Mouse (Mus musculus) kidney, postnatal 0 days (tissue): Measurements from ENCODE around the gene Syt6. TPM values are rescaled to one million over a fixed set of nuclear protein-coding genes. Genes with fewer than 3 reads are reported as not detected.

Source experiments
- ATAC-seq: fragments of 200-750 bp; cut with Nextera tagmentation; replicated peaks from 2 replicates; pipeline ENCODE4 v1.8.0; 2017; ENCODE audit warnings: low read depth, moderate number of reproducible peaks, moderate TSS enrichment, moderate library complexity; ENCODE audit not compliant: low FRiP score
- DNase-seq: peaks from one replicate; pipeline ENCODE4 v3.0.0-alpha.2; 2016; ENCODE audit warnings: low spot score
- H3K27ac ChIP-seq: fragments of 300-500 bp; sonication (generic); 2 replicates; pipeline ENCODE4 v1.5.1; 2014; ENCODE audit warnings: mild to moderate bottlenecking
- H3K27me3 ChIP-seq: fragments of 300-500 bp; sonication (generic); 2 replicates; pipeline ENCODE4 v1.6.1; 2014; ENCODE audit warnings: low read length, mixed read lengths; ENCODE audit not compliant: insufficient read depth
- H3K36me3 ChIP-seq: fragments of 300-500 bp; sonication (generic); 2 replicates; pipeline ENCODE4 v1.6.1; 2014; ENCODE audit warnings: low read length, mixed read lengths; ENCODE audit not compliant: insufficient read depth
- H3K4me1 ChIP-seq: fragments of 300-500 bp; sonication (generic); replicated peaks from 2 replicates; pipeline ENCODE4 v1.6.1; 2014; ENCODE audit warnings: antibody characterized with exemption, low read length, mixed read lengths; ENCODE audit not compliant: insufficient read depth
- H3K4me2 ChIP-seq: fragments of 300-500 bp; sonication (generic); 2 replicates; pipeline ENCODE4 v1.6.1; 2014; ENCODE audit warnings: mild to moderate bottlenecking, low read length, moderate library complexity, mixed read lengths
- H3K4me3 ChIP-seq: fragments of 300-500 bp; sonication (generic); replicated peaks from 2 replicates; pipeline ENCODE4 v1.5.1; 2014; ENCODE audit warnings: low read depth, low read length
- H3K9ac ChIP-seq: fragments of 300-500 bp; sonication (generic); 2 replicates; pipeline ENCODE4 v1.6.1; 2014; ENCODE audit warnings: low read depth, low read length
- H3K9me3 ChIP-seq: fragments of 300-500 bp; sonication (generic); replicated peaks from 2 replicates; pipeline ENCODE4 v1.6.1; 2016; ENCODE audit warnings: low read length, inconsistent platforms, mixed read lengths
- CTCF ChIP-seq: IDR thresholded peaks from 2 replicates; pipeline ENCODE4 v1.5.1; 2016; ENCODE audit warnings: antibody characterized with exemption, low read depth, mild to moderate bottlenecking, moderate library complexity
- WGBS: fragments of 180-500 bp; shearing (Covaris S2); extraction: QIAGEN DNeasy Blood & Tissue Kit; methylation state at CpG from one replicate; pipeline ENCODE4 v1.1.7; 2014; 5-methylcytosine and 5-hydroxymethylcytosine counted together
- polyA plus RNA-seq: library from polyadenylated mRNA; unstranded; fragments of >200 nt; fragmentation: Nextera tagmentation; extraction: Ambion mirVana; gene quantifications from 2 replicates; pipeline ENCODE4 v1.2.1, GENCODE M21; 2015

Gene Syt6
- polyA plus RNA-seq, 1 experiment from 2014 or later, result 0.05 TPM

DNA sequence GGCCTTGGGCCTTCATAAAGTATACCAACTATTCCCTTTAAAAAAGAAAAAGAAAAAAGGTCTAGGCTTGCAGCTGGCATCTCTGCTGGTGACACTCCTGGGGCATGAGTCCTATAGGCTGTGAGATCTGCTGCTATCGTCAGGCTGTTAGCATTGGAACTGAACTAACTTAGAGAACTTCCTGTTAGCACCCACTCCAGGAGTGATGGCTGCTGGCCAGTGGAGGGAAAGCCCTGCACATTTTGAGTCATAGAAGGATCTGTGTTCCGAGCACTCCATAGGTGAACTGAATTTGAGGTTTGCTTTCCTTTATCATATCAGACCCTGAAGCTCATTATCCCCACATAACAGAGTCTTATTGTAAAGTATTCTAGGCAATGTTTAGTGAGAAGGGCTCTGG, 85.0 kb downstream of the Syt6 start:
- ATAC-seq (no peak), DNase-seq (no peak)
- Histone ChIP-seq H3K9me3 (no peaks in the 10 kb centered on the region), H3K4me2 (no peak overlapping the region), H3K27me3 (no peaks in the 10 kb centered on the region), H3K4me3 (no peak overlapping the region), H3K36me3 (no peaks in the 10 kb centered on the region), H3K27ac (no peak overlapping the region), H3K9ac (no peak overlapping the region), H3K4me1 (no peaks in the 10 kb centered on the region)
- 59% methylated on average over 2 of the region's 2 CpGs for WGBS
- no peak for TF ChIP-seq CTCF

DNA sequence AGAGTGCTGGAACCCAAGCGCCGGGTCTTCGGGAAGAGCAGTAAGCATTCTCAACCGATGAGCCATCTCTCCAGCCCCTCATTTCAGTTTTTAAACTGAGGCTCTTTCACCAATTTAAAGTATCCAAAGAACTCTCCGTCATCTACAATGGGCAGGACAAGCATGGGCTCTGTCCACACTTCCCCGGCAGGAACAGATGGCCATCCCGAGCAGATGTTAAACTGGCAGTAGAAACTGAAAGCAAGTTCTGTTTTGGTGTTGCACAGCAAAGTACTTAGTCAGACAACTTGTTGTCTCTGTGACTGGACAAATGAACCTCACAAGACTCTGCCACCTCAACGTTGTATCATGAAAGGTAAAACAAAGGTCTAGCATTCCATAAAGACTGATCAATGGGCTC, 86.7 kb downstream of the Syt6 start:
- H3K9me3 ChIP-seq, result no peaks in the 10 kb centered on the region
- H3K27me3 ChIP-seq, result no peaks in the 10 kb centered on the region
- no peak for DNase-seq
- no peak for ATAC-seq
- TF ChIP-seq CTCF, result no peak
- H3K4me3 ChIP-seq, result no peak overlapping the region
- WGBS, result 82% methylated on average over 8 of the region's 8 CpGs
- no peak overlapping the region for H3K9ac ChIP-seq
- H3K36me3 ChIP-seq, result no peaks in the 10 kb centered on the region
- no peak overlapping the region for H3K4me2 ChIP-seq
- H3K4me1 ChIP-seq, result no peaks in the 10 kb centered on the region
- no peak overlapping the region for H3K27ac ChIP-seq

DNA sequence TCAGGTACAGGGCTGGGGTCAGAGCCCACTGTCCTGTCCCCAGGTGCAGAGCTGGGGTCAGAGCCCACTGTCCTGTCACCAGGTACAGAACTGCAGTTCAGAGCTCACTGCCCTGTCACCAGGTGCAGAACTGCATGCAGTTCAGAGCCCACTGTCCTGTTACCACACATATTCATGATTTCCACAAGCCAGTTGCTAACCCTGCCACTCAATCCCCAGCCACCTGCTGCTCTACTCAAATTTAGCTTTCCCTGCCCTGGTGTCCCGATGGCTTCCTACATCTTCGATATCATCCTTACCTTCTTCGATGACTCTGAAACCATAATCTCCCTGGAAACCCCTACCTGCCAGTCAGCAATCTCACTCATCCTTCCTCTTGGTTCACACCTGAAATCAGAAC, 88.4 kb downstream of the Syt6 start:
- 94% methylated on average over 3 of the region's 3 CpGs for WGBS
- no peak for DNase-seq
- Histone ChIP-seq H3K4me3 (no peak overlapping the region), H3K27me3 (no peaks in the 10 kb centered on the region), H3K9me3 (no peaks in the 10 kb centered on the region), H3K36me3 (no peaks in the 10 kb centered on the region), H3K4me1 (no peaks in the 10 kb centered on the region), H3K9ac (no peak overlapping the region), H3K4me2 (no peak overlapping the region), H3K27ac (no peak overlapping the region)
- no peak for TF ChIP-seq CTCF
- ATAC-seq, result no peak

DNA sequence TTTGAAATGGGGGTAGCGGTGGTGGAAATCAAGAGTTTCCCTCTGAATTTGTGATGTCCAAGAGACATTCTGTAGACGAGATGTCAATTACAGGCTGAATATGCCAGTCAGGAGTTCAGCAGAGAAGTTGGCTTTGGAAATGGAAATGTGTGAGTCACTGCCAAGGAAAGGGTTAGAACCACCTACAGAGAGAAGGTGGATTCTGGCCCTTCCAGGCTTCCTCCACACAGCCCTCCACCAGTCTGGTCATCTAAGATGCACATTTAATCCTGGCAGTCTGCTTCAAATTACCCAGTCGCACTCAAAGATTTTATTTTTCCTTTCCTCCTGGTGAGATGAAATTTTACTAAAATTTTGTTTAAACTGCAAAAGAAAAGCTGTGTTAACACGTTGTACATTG, 97.1 kb downstream of the Syt6 start:
- H3K9ac ChIP-seq, result no peak overlapping the region
- ATAC-seq (no peak), DNase-seq (no peak)
- WGBS, result 81% methylated on average over 4 of the region's 4 CpGs
- no peaks in the 10 kb centered on the region for H3K4me1 ChIP-seq
- no peak overlapping the region for H3K4me2 ChIP-seq
- no peaks in the 10 kb centered on the region for H3K36me3 ChIP-seq
- H3K9me3 ChIP-seq, result no peaks in the 10 kb centered on the region
- H3K27me3 ChIP-seq, result no peaks in the 10 kb centered on the region
- H3K4me3 ChIP-seq, result no peak overlapping the region
- H3K27ac ChIP-seq, result no peak overlapping the region
- no peak for TF ChIP-seq CTCF

DNA sequence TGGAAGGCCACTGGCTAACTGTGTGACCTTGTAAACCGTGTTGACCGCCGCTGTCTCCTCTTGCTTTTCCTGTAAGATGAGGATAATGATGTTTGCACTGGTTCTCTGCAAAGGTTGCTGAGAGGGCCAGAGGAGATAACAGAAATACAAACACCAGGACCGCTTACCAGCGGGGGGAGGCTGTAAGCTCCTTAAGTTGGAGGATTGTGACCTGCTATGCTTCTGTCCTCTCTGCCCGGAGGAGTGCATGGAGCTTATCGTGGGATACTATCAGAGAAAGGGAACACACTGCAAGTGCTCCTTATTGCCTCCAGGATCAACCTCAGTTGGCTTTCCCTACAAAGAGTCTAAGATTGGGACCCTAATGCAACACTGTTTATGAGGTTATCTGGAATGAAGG, 97.7 kb downstream of the Syt6 start:
- no peak for DNase-seq
- Histone ChIP-seq H3K4me3 (no peak overlapping the region), H3K9ac (no peak overlapping the region), H3K27ac (no peak overlapping the region), H3K9me3 (no peaks in the 10 kb centered on the region), H3K36me3 (no peaks in the 10 kb centered on the region), H3K27me3 (no peaks in the 10 kb centered on the region), H3K4me1 (no peaks in the 10 kb centered on the region), H3K4me2 (no peak overlapping the region)
- ATAC-seq, result no peak
- TF ChIP-seq CTCF, result no peak
- WGBS, result 28% methylated on average over 7 of the region's 7 CpGs

DNA sequence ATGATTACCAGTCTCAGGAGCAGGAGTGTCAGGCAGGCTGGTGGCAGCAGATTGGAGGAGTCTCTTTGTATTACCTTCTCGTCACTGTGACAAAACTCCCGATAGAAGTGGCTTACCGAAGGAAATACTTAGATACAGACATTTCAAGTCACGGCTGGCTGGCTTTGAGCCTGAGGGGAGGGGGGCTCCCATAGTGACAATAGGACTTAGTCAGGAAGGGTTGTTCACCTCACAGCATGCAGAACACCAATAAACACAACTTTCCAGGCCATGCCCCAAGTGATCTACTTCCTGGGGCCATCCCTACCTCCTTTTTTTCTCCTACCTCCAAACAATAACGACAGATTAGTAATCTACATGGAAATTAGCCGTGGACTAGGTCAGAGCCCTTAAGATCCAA, 103.8 kb downstream of the Syt6 start:
- Histone ChIP-seq H3K27me3 (no peaks in the 10 kb centered on the region), H3K4me1 (no peaks in the 10 kb centered on the region), H3K9me3 (no peaks in the 10 kb centered on the region), H3K4me2 (no peak overlapping the region), H3K4me3 (no peak overlapping the region), H3K36me3 (no peaks in the 10 kb centered on the region), H3K9ac (no peak overlapping the region), H3K27ac (no peak overlapping the region)
- ATAC-seq (no peak), DNase-seq (no peak)
- TF ChIP-seq CTCF, result no peak
- 18% methylated on average over 6 of the region's 6 CpGs for WGBS

DNA sequence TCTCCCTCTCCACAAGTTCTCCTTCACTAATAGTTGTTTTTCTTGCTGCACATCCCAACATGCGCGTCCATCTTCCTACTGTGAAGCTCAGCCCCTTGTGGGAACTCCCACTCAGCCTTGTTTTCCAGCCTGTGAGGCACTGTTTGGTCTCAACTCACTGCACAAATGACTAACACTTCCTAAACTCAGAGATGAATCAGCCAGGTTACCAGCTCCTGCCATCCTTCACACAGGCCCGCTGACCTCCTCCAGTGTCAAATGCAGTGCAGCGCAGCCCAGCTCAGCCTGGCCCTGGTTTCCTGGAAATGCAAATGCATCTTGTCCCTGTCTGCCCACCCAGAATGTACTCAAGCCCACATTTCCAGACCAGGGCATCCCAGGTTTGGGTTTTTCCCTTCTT, 107.4 kb downstream of the Syt6 start:
- DNase-seq (peak; percentile 38), ATAC-seq (peak; percentile 36; the same call in 1 of the 2 replicates)
- Histone ChIP-seq H3K27ac (no peak overlapping the region), H3K9ac (no peak overlapping the region), H3K4me3 (no peak overlapping the region), H3K9me3 (no peaks in the 10 kb centered on the region), H3K4me1 (no peaks in the 10 kb centered on the region), H3K4me2 (no peak overlapping the region), H3K27me3 (no peaks in the 10 kb centered on the region), H3K36me3 (no peaks in the 10 kb centered on the region)
- 27% methylated on average over 4 of the region's 4 CpGs for WGBS
- TF ChIP-seq CTCF, result no peak
